Mouse (Mus musculus) testis, adult 2 months (tissue): ENCODE measurements around the gene Asic2. TPM values are rescaled to one million over a fixed set of nuclear protein-coding genes. Genes with fewer than 3 reads are reported as not detected.

Source experiments
- H3K27ac ChIP-seq: fragments of 200-500 bp; 2 replicates; pipeline ENCODE4 v1.5.1; 2012; ENCODE audit warnings: low read depth, low read length; ENCODE audit not compliant: control insufficient read depth, insufficient read depth
- H3K27me3 ChIP-seq: fragments of 200-500 bp; 2 replicates; pipeline ENCODE4 v1.6.1; 2012; ENCODE audit warnings: mild to moderate bottlenecking, low read length, moderate library complexity; ENCODE audit not compliant: control insufficient read depth, insufficient read depth
- H3K36me3 ChIP-seq: fragments of 200-500 bp; 2 replicates; pipeline ENCODE4 v1.6.1; 2012; ENCODE audit warnings: mild to moderate bottlenecking, low read length; ENCODE audit not compliant: control insufficient read depth, insufficient read depth
- H3K4me1 ChIP-seq: fragments of 200-500 bp; 2 replicates; pipeline ENCODE4 v1.6.1; 2012; ENCODE audit warnings: low read length; ENCODE audit not compliant: control insufficient read depth, insufficient read depth
- H3K4me3 ChIP-seq: fragments of 200-500 bp; 2 replicates; pipeline ENCODE4 v1.5.1; 2012; ENCODE audit warnings: low read depth, mild to moderate bottlenecking, low read length, moderate library complexity, mixed read lengths; ENCODE audit not compliant: control insufficient read depth
- CTCF ChIP-seq: fragments of 200-500 bp; IDR thresholded peaks from 2 replicates; pipeline ENCODE4 v1.5.1; 2012; ENCODE audit warnings: low read depth, mild to moderate bottlenecking, inconsistent platforms, low read length, moderate library complexity; ENCODE audit not compliant: control insufficient read depth, insufficient read depth, insufficient replicate concordance
- POLR2A ChIP-seq: fragments of 200-500 bp; IDR thresholded peaks from 2 replicates; pipeline ENCODE4 v1.6.1; 2012; ENCODE audit warnings: low read depth, mild to moderate bottlenecking, inconsistent platforms, low read length, moderate library complexity; ENCODE audit not compliant: control insufficient read depth
- polyA plus RNA-seq: library from polyadenylated mRNA; depleted of rRNA; stranded (reverse); fragments of >200 nt; gene quantifications from 2 replicates; pipeline ENCODE4 v1.2.3, GENCODE M21; 2012

Asic2 gene
- polyA plus RNA-seq, 1 experiment, result 0.41 TPM

DNA sequence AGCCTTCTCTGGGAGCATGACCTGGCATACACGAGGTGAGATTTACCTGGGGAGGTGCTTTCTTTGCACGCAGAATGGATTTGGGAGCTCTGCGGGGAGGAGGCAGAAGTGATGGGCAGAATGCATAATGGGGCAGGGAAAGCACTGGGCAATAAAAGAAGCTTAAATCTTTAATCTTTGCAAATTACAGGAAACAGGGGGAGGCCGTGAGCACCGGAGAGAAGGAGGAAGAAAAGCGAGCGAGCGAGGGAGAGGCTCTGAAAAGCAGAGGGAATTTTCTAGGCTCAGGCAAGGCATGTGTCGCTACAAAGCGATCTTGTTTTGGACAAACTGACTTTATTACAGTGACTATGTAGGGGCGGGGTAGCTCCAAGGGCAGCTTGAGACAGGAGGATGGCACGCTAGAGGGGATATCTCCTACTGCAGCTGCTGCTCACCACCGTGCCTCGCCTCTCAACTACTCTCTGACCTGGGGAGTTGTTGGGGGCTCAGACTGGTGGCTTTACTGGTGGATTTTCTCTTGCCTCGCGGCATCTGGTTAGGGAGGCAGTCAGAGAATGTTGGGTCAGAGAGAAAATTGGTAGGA lies 1010.1 kb downstream of the Asic2 start:
- Histone ChIP-seq H3K27ac (no peak overlapping the region), H3K36me3 (no peaks in the 10 kb centered on the region), H3K4me1 (no peaks in the 10 kb centered on the region), H3K4me3 (no peak overlapping the region), H3K27me3 (no peaks in the 10 kb centered on the region)
- TF ChIP-seq CTCF (no peak), POLR2A (no peak)

DNA sequence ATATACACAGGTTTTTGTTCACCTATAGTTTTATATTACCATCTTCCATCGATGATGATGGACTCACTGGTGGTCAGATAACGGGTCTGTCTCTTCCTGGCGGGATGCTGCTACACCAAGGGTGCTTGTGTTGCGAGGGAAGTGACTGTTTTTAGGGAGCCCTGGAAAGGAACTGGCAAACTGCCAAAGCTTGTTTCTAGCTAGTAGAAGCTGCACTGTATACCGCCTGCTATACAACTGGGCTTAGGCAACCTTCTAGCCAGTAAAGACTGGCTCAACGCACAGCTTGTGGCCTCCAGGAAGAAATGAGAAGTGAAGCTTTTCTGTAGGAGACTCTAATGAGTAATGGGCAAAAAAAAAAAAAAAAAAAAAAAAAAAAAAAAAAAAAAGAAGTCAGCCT lies 1012.3 kb downstream of the Asic2 start:
- no peaks in the 10 kb centered on the region for H3K27me3 ChIP-seq
- no peaks in the 10 kb centered on the region for H3K36me3 ChIP-seq
- no peaks in the 10 kb centered on the region for H3K4me1 ChIP-seq
- no peak for TF ChIP-seq POLR2A
- no peak for TF ChIP-seq CTCF
- no peak overlapping the region for H3K27ac ChIP-seq
- no peak overlapping the region for H3K4me3 ChIP-seq

- no peaks in the 10 kb centered on the region for H3K27me3 ChIP-seq
- no peak overlapping the region for H3K27ac ChIP-seq
- no peak overlapping the region for H3K4me3 ChIP-seq
- no peaks in the 10 kb centered on the region for H3K4me1 ChIP-seq
- H3K36me3 ChIP-seq, result no peaks in the 10 kb centered on the region
- TF ChIP-seq POLR2A, result no peak
- no peak for TF ChIP-seq CTCF
Measured at GRCm38 (mm10) chr11:80954147-80954546, 1014.1 kb downstream of the Asic2 start.

- TF ChIP-seq POLR2A (no peak), CTCF (no peak)
- H3K27me3 ChIP-seq, result no peaks in the 10 kb centered on the region
- no peak overlapping the region for H3K4me3 ChIP-seq
- no peaks in the 10 kb centered on the region for H3K36me3 ChIP-seq
- H3K4me1 ChIP-seq, result no peaks in the 10 kb centered on the region
- H3K27ac ChIP-seq, result no peak overlapping the region
Measured at GRCm38 (mm10) chr11:80949068-80949738, 1019.1 kb downstream of the Asic2 start.

- H3K36me3 ChIP-seq, result no peaks in the 10 kb centered on the region
- TF ChIP-seq POLR2A, result no peak
- no peak for TF ChIP-seq CTCF
- no peaks in the 10 kb centered on the region for H3K27me3 ChIP-seq
- no peak overlapping the region for H3K27ac ChIP-seq
- no peaks in the 10 kb centered on the region for H3K4me1 ChIP-seq
- no peak overlapping the region for H3K4me3 ChIP-seq
Measured at GRCm38 (mm10) chr11:80948103-80948502, 1020.2 kb downstream of the Asic2 start.

DNA sequence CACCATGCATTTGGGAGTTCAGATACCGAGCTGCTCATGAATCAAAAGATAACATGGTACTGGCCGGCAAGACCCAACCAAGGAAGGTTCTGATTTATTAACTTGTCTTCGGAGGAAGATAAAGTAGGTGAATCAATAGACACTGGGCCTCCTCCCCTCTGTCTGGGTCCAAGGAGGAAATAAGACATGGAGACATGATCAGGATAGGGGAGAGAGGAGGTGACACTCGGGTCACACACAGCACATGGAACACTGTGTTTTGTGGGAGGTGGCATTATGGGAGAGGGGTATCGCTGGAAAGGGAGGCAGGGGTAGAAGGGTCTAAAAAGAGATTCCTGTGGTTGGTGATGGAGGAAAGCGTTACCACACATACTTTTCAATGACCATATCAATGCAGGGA lies 1022.1 kb downstream of the Asic2 start:
- Histone ChIP-seq H3K4me3 (no peak overlapping the region), H3K36me3 (no peaks in the 10 kb centered on the region), H3K4me1 (no peaks in the 10 kb centered on the region), H3K27ac (no peak overlapping the region), H3K27me3 (no peaks in the 10 kb centered on the region)
- TF ChIP-seq CTCF, result no peak
- TF ChIP-seq POLR2A, result no peak

DNA sequence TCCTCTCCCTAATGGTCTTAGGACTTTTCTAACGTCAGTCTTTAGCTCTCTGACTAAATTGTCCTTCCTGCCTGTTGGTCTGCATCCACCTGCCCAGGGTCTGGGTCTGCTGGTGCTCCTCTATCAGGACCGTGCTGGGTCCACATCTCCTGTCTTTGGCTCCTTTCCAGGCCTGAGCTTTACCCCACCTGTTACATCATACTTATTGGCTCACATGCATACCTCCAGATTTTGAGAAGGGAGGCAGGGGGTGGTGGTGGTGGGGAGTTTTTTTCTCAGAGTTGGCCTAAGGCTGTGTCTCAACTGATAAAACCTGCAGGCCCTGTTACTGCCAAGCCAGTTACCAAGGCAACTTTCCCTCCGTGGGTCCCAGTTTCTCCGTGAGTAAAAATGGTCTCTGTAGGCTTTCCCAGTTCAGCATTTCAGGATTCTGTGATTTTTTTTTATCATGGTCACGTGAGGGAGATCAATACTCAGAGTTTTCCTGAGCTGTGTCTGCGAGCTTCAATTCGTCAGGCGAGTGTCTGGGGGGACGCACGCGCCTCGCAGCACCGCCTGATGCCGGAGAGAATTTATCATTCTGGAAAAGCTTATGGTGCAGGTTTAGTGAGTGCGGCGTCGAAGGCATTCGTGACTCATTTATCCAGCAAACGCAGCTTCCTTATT lies 1044.8 kb downstream of the Asic2 start:
- Histone ChIP-seq H3K36me3 (no peaks in the 10 kb centered on the region), H3K4me1 (no peaks in the 10 kb centered on the region), H3K27ac (no peak overlapping the region), H3K4me3 (peak overlapping the region; percentile 20), H3K27me3 (no peaks in the 10 kb centered on the region)
- TF ChIP-seq POLR2A (no peak), CTCF (no peak)
